Mouse (Mus musculus) spleen, adult 2 months (tissue): ENCODE data around the gene Srgap1. TPM values are rescaled to one million over a fixed set of nuclear protein-coding genes. Genes with fewer than 3 reads are reported as not detected.

ENCODE experiments used
- DNase-seq, 2 experiments: peaks; one replicate each; pipeline versions ENCODE4 v3.0.0 to v3.0.0-alpha.2; 2012 to 2021; ENCODE audit warnings: low spot score in 2 of 2, low read depth in 1 of 2
- H3K27ac ChIP-seq: fragments of 200-500 bp; 2 replicates; pipeline ENCODE4 v1.5.1; 2012; ENCODE audit warnings: low read length, inconsistent platforms; ENCODE audit not compliant: insufficient read depth
- H3K27me3 ChIP-seq: fragments of 200-500 bp; 2 replicates; pipeline ENCODE4 v1.6.1; 2012; ENCODE audit warnings: mild to moderate bottlenecking, moderate library complexity, low read length, inconsistent platforms; ENCODE audit not compliant: control insufficient read depth, insufficient read depth
- H3K36me3 ChIP-seq: fragments of 200-500 bp; 2 replicates; pipeline ENCODE4 v1.6.1; 2012; ENCODE audit warnings: mild to moderate bottlenecking, low read length, inconsistent platforms; ENCODE audit not compliant: control insufficient read depth, insufficient read depth
- H3K4me1 ChIP-seq: fragments of 200-500 bp; 2 replicates; pipeline ENCODE4 v1.6.1; 2011; ENCODE audit warnings: inconsistent platforms; ENCODE audit not compliant: control insufficient read depth, insufficient read depth, insufficient read length
- H3K4me3 ChIP-seq: fragments of 200-500 bp; 2 replicates; pipeline ENCODE4 v1.5.1; 2011; ENCODE audit warnings: mild to moderate bottlenecking, inconsistent platforms; ENCODE audit not compliant: insufficient read depth, insufficient read length; ENCODE audit errors: extremely low read depth
- CTCF ChIP-seq: fragments of 200-500 bp; IDR thresholded peaks from 2 replicates; pipeline ENCODE4 v1.5.1; 2011; ENCODE audit warnings: mild to moderate bottlenecking, inconsistent platforms; ENCODE audit not compliant: insufficient read depth, insufficient read length, insufficient replicate concordance; ENCODE audit errors: extremely low read depth
- POLR2A ChIP-seq: fragments of 200-500 bp; IDR thresholded peaks from 2 replicates; pipeline ENCODE4 v1.6.1; 2011; ENCODE audit warnings: low read depth, low read length, inconsistent platforms
- WGBS: fragments of 180-500 bp; shearing (Covaris S2); methylation state at CpG from one replicate; pipeline ENCODE4 v1.1.7; 2018; 5-methylcytosine and 5-hydroxymethylcytosine counted together
- polyA plus RNA-seq: library from polyadenylated mRNA; depleted of rRNA; stranded (reverse); fragments of >200 nt; gene quantifications from 2 replicates; pipeline ENCODE4 v1.2.3, GENCODE M21; 2012

Srgap1 gene
- polyA plus RNA-seq, 1 experiment = 0.58 TPM

- DNase-seq = peak; percentile 65 to 71
- 16% methylated on average over 6 of the region's 6 CpGs for WGBS
- Histone ChIP-seq H3K27ac (no peak overlapping the region), H3K4me1 (peaks cover 8% of the 10 kb centered on the region), H3K4me3 (no peak overlapping the region), H3K36me3 (no peaks in the 10 kb centered on the region), H3K27me3 (peaks cover 11% of the 10 kb centered on the region)
- TF ChIP-seq CTCF (peak; percentile 100), POLR2A (no peak)
Measured at GRCm38 (mm10) chr10:122051831-122052230, 4.7 kb upstream of the Srgap1 start.

DNA sequence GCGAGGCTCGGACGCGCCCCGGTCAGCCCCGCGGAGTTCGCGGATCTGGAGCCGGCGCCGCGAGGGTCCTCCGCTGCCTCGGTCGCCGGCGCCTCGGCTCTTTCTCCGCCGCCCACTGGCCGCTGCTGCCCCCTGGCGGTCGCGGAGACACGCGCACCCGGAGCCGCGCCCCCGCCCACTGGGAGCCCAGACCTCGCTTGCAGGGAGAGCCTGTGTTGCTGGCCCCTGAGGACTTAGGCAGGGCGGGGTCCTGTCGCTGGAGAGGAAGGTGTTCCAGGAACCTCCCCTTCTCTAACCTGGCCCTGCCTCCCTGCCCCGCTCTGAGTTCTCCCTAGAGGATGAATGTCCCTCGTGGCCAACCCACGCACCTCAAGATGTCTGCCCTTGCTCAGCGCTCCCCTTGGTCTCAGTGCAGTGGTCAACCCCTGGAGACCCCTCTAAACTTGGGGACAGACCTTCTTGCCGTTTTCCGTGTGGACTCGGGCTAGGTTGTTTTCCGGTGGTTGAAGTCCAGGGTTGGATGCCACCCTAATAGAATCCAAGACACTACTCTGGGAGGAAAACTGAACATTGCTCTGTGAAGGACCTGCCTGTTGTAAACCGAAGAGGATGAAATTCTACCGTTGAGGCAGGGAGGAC, 731 bp upstream of the Srgap1 start:
- 16% methylated on average over 38 of the region's 44 CpGs for WGBS
- H3K36me3 ChIP-seq = no peaks in the 10 kb centered on the region
- no peak overlapping the region for H3K27ac ChIP-seq
- H3K4me1 ChIP-seq = peaks cover 8% of the 10 kb centered on the region
- peak overlapping the region; percentile 55; the same call in 1 of the 2 replicates for H3K4me3 ChIP-seq
- DNase-seq = peak in 1 of 2 experiments; percentile 64
- H3K27me3 ChIP-seq = peaks cover 12% of the 10 kb centered on the region
- TF ChIP-seq POLR2A (no peak), CTCF (peak; percentile 66)

DNA sequence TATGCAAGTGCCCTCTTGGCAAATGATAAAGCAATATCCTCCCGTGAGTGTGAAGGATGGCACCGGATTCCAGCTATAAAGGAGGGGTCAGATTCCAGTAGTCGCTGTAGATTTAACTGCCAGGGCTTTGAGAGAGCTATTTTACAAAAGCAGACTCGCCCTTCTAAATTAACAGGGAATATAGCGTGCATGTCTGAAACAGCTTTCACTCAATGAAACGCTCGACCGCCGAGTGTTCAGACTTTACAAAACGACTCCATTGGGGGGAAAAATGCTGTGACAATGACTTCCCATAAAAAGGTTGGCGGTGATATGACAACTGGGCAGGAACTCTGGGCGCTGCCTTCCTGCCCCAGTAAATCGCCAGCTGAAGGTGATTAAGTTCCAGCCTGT, 608 bp downstream of the Srgap1 start:
- no peak for DNase-seq
- Histone ChIP-seq H3K27ac (no peak overlapping the region), H3K4me1 (peaks cover 8% of the 10 kb centered on the region), H3K4me3 (peak overlapping the region; percentile 55), H3K27me3 (peaks cover 12% of the 10 kb centered on the region), H3K36me3 (no peaks in the 10 kb centered on the region)
- WGBS = 14% methylated on average over 13 of the region's 13 CpGs
- TF ChIP-seq CTCF = no peak
- TF ChIP-seq POLR2A = no peak

GRCm38 (mm10) chr10:122045946-122046345, 1.2 kb downstream of the Srgap1 start:
- no peak for DNase-seq
- H3K36me3 ChIP-seq = no peaks in the 10 kb centered on the region
- WGBS = 67% methylated on average over 9 of the region's 9 CpGs
- H3K4me1 ChIP-seq = peaks cover 8% of the 10 kb centered on the region
- no peak overlapping the region for H3K4me3 ChIP-seq
- peaks cover 12% of the 10 kb centered on the region for H3K27me3 ChIP-seq
- no peak for TF ChIP-seq POLR2A
- no peak for TF ChIP-seq CTCF
- no peak overlapping the region for H3K27ac ChIP-seq

DNA sequence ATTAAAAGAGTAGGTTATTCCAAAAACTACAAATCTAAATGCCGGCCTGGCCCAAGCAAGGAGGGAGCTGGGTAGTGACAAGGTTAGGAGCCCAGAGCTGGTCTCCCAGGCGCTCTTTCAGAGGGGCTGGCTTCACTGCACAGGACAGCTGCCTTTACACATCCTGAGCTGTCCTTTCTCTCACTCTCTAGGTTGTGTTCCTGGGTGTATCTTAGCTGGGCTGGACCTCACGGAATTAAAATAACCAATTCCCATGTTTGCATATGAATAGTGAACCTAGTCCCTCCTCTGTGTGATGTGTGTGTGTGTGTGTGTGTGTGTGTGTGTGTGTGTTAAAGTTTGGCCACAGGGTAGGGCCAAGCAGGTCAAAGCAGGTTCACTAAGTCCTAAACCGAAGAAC, 2.2 kb downstream of the Srgap1 start:
- 88% methylated on average over 4 of the region's 4 CpGs for WGBS
- Histone ChIP-seq H3K4me1 (peaks cover 8% of the 10 kb centered on the region), H3K27ac (no peak overlapping the region), H3K4me3 (no peak overlapping the region), H3K27me3 (peaks cover 12% of the 10 kb centered on the region), H3K36me3 (no peaks in the 10 kb centered on the region)
- TF ChIP-seq POLR2A = no peak
- TF ChIP-seq CTCF = no peak
- no peak for DNase-seq

DNA sequence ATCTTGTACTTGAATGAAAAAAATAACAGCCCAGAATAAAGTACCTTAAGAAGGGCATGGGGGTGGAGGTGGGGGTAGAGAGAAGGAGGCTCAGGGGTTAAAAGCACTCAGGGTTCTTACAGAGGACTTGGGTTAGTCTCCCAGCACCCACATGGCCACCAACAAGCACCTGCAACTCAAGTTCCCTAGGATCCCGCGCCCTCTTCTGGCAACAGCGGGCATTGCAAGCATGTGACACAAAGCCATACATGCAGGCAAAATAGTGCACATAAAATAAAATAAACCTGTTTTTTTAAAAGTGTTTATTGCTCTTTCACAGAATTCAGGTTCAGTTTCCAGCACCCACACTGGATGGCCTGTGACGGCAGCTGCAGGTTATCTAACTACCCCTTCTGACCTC, 6.7 kb downstream of the Srgap1 start:
- DNase-seq = no peak
- Histone ChIP-seq H3K4me3 (no peak overlapping the region), H3K27ac (no peak overlapping the region), H3K4me1 (no peaks in the 10 kb centered on the region), H3K36me3 (no peaks in the 10 kb centered on the region), H3K27me3 (no peaks in the 10 kb centered on the region)
- WGBS = 59% methylated on average over 4 of the region's 4 CpGs
- no peak for TF ChIP-seq POLR2A
- peak; percentile 29; the same call in 1 of the 2 replicates for TF ChIP-seq CTCF

- WGBS = 43% methylated on average over 4 of the region's 4 CpGs
- no peak overlapping the region for H3K4me3 ChIP-seq
Measured at GRCm38 (mm10) chr10:122039566-122039965, 7.5 kb downstream of the Srgap1 start.

More at GRCm38 (mm10) chr10:122039566-122039965, 7.5 kb downstream of the Srgap1 start:
- Histone ChIP-seq H3K4me1 (no peaks in the 10 kb centered on the region), H3K27ac (no peak overlapping the region), H3K27me3 (no peaks in the 10 kb centered on the region), H3K36me3 (no peaks in the 10 kb centered on the region)
- TF ChIP-seq POLR2A (no peak), CTCF (no peak)
- no peak for DNase-seq
